Mouse (Mus musculus) midbrain, embryonic 11.5 days (tissue): ENCODE results near the gene Tshz3. TPM values are rescaled to one million over a fixed set of nuclear protein-coding genes. Genes with fewer than 3 reads are reported as not detected.

Experiments
- ATAC-seq: fragments of 200-750 bp; cut with Nextera tagmentation; 2 replicates; pipeline ENCODE4 v1.8.0; 2017; ENCODE audit warnings: moderate TSS enrichment, moderate library complexity; ENCODE audit not compliant: low FRiP score
- DNase-seq: peaks from one replicate; pipeline ENCODE4 v3.0.0; 2015; ENCODE audit warnings: low spot score; ENCODE audit errors: missing footprints
- H3K27ac ChIP-seq: fragments of 300-500 bp; sonication (generic); 2 replicates; pipeline ENCODE4 v1.5.1; 2014; ENCODE audit warnings: low read depth, low read length
- H3K27me3 ChIP-seq: fragments of 300-500 bp; sonication (generic); 2 replicates; pipeline ENCODE4 v1.6.1; 2014; ENCODE audit warnings: mild to moderate bottlenecking, low read length, moderate library complexity, mixed read lengths; ENCODE audit not compliant: control insufficient read depth, insufficient read depth
- H3K36me3 ChIP-seq: fragments of 300-500 bp; sonication (generic); 2 replicates; pipeline ENCODE4 v1.6.1; 2014; ENCODE audit warnings: mild to moderate bottlenecking, low read length, moderate library complexity, mixed read lengths; ENCODE audit not compliant: control insufficient read depth, insufficient read depth
- H3K4me1 ChIP-seq: fragments of 300-500 bp; sonication (generic); 2 replicates; pipeline ENCODE4 v1.6.1; 2014; ENCODE audit warnings: low read length; ENCODE audit not compliant: control insufficient read depth, insufficient read depth
- H3K4me2 ChIP-seq: fragments of 300-500 bp; sonication (generic); 2 replicates; pipeline ENCODE4 v1.6.1; 2014; ENCODE audit warnings: mild to moderate bottlenecking, moderate library complexity
- H3K4me3 ChIP-seq: fragments of 300-500 bp; sonication (generic); 2 replicates; pipeline ENCODE4 v1.5.1; 2014; ENCODE audit warnings: low read depth, low read length
- H3K9ac ChIP-seq: fragments of 300-500 bp; sonication (generic); 2 replicates; pipeline ENCODE4 v1.6.1; 2014; ENCODE audit warnings: low read length
- H3K9me3 ChIP-seq: fragments of 300-500 bp; sonication (generic); 2 replicates; pipeline ENCODE4 v1.6.1; 2016; ENCODE audit warnings: low read length; ENCODE audit not compliant: control insufficient read depth
- WGBS: fragments of 180-500 bp; shearing (Covaris S2); extraction: QIAGEN DNeasy Blood & Tissue Kit; methylation state at CpG from one replicate; pipeline ENCODE4 v1.1.7; 2014; 5-methylcytosine and 5-hydroxymethylcytosine counted together
- polyA plus RNA-seq: library from polyadenylated mRNA; unstranded; fragments of >200 nt; fragmentation: Nextera tagmentation; extraction: Ambion mirVana; gene quantifications from 2 replicates; pipeline ENCODE4 v1.2.1, GENCODE M21; 2014

Gene Tshz3
- polyA plus RNA-seq, 1 experiment from 2014 or later, result 4.1 TPM

- Histone ChIP-seq H3K27me3 (no peaks in the 10 kb centered on the region), H3K27ac (no peak overlapping the region), H3K9ac (no peak overlapping the region), H3K36me3 (no peaks in the 10 kb centered on the region), H3K9me3 (no peaks in the 10 kb centered on the region), H3K4me2 (no peak overlapping the region), H3K4me3 (no peak overlapping the region), H3K4me1 (no peaks in the 10 kb centered on the region)
- ATAC-seq (no peak), DNase-seq (no peak)
- 85% methylated on average over 15 of the region's 15 CpGs for WGBS
These were observed 98.7 kb downstream of the Tshz3 start for GRCm38 (mm10) chr7:36796392-36797187.
